Mouse (Mus musculus) heart, postnatal 25 days (tissue): ENCODE data around the gene Slc18a2. TPM values are rescaled to one million over a fixed set of nuclear protein-coding genes. Genes with fewer than 3 reads are reported as not detected.

ENCODE experiments used
- total RNA-seq, 2 experiments: library from RNA; stranded (reverse); gene quantifications; 2 replicates each; pipeline ENCODE4 v1.2.3; 2021

Gene Slc18a2
- total RNA-seq, 2 experiments from 2014 or later, result 0.68 to 0.70 TPM

Other genes with a start within 250 kb of the Slc18a2 start
- 1 to 10 TPM; 1.6 TPM for gene Shtn1, start 184.8 kb upstream of the Slc18a2 start, total RNA-seq
- not detected for gene Vax1, start 90.8 kb upstream of the Slc18a2 start, total RNA-seq
- not detected for gene Kcnk18, start 41.7 kb upstream of the Slc18a2 start, total RNA-seq
- gene Rps12-ps3, start 61.4 kb downstream of the Slc18a2 start, total RNA-seq, result 100 to 1,000 TPM; 247 to 305 TPM
- 10 to 100 TPM; 23.0 to 25.1 TPM for gene Pdzd8, start 84.9 kb downstream of the Slc18a2 start, total RNA-seq
- not detected for gene Emx2, start 197.5 kb downstream of the Slc18a2 start, total RNA-seq